Comparison of ENCODE assay signal across 23 mouse cellular contexts in the genomic region with DNA sequence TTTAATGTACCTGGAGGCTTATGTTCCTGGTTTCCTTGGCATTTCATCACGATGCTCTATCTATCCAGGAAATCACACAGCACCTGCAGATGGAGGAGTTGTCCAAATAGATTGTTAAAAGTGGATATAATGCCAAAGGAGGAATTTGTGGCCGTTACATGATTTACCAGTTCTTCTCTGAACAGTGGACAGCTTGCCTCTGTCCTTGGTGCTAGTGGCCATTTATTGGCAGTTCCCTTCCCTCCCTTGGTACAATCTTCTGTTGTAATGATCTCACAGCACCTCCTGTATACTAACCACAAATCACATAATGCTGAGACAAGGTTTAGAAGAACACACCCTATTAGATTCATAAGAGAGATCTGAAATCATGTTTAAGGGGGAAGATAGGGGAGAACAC. TPM values are rescaled to one million over a fixed set of nuclear protein-coding genes. Genes with fewer than 3 reads are reported as not detected.
DNase-seq lines count a peak whose midpoint lies in the region; ATAC-seq and TF ChIP-seq lines count a peak whose summit lies in the region.
"Had no signal": no experiment of that assay in that cellular context is flagged by ENCODE, and none has a peak within 500 bp of the region (broad histone marks: within the 10 kb centered on the region; RNA-seq: fewer than 3 reads in every experiment).

No protein-coding gene starts in this region.

- TF ChIP-seq CTCF in layer of hippocampus, adult 2 months (conservative IDR thresholded peaks at IDR 0.05), result no peak

- no peak overlapping the region for H3K4me3 ChIP-seq in layer of hippocampus, adult 2 months
- H3K4me3 ChIP-seq: embryonic facial prominence, embryonic 12.5 days; erythroblast, embryonic 14.5 days; forebrain, embryonic 12.5 days; hindbrain, embryonic 15.5 days; lung, embryonic 15.5 days; midbrain, embryonic 15.5 days had no signal

- no peak for ATAC-seq in frontal cortex, adult (ENCODE audit: low TSS enrichment)

- peak overlapping the region; percentile 74 for H3K27ac ChIP-seq in layer of hippocampus, adult 2 months
- H3K27ac ChIP-seq: embryonic facial prominence, embryonic 12.5 days; forebrain, embryonic 12.5 days; hindbrain, embryonic 15.5 days; liver, embryonic 14.5 days; lung, embryonic 15.5 days; midbrain, embryonic 15.5 days; stomach, postnatal 0 days had no signal

- DNase-seq in embryo, embryonic 10 days (ENCODE audit: low spot score), result peak; percentile 50
- no peak for DNase-seq in embryo, embryonic 9.5 days (ENCODE audit: extremely low spot score)
- DNase-seq in layer of hippocampus, adult 2 months (ENCODE audit: low spot score in 2 of 2), result no peak
- DNase-seq in layer of hippocampus, postnatal 10 days (ENCODE audit: low spot score in 2 of 2), result no peak
- DNase-seq in ZHBTc4 (ENCODE audit: low read depth, low spot score), result peak; percentile 6
- DNase-seq in forelimb bud, embryonic 11.5 days (ENCODE audit: low read depth, low spot score), result peak; percentile 5
- DNase-seq in frontal cortex, postnatal 10 days (ENCODE audit: low spot score in 2 of 2), result no peak
- DNase-seq: cerebellum, adult 11-12 months; cerebellum, postnatal 14 days; lung, postnatal 4 days; thymus, adult 2 months had no signal

RNA-seq across cellular contexts. Expression of a gene that starts 55.7 kb away (rescaled TPM):
- total RNA-seq in layer of hippocampus, adult 2 months (2021), result 10 to 100 TPM; 35.2 to 35.5 TPM
- total RNA-seq in layer of hippocampus, postnatal 10 days (2021), result 10 to 100 TPM; 60.2 to 62.7 TPM
- total RNA-seq: gastrocnemius, adult 8-10 months; hematopoietic stem cell, adult 5-6 weeks; megakaryocyte-erythroid progenitor cell, adult 5-6 weeks had no signal

Comparison
In these comparisons a context has a peak if more than half of its experiments do, and no peak if none do; other contexts are left out.
1. DNase-seq: peak in embryo, embryonic 10 days (single experiment), ZHBTc4 (single experiment) and forelimb bud, embryonic 11.5 days (single experiment); none in embryo, embryonic 9.5 days (single experiment), layer of hippocampus, adult 2 months (0 of 2), layer of hippocampus, postnatal 10 days (0 of 2) and frontal cortex, postnatal 10 days (0 of 2).